Mouse (Mus musculus) MEL (cell line): Measurements from ENCODE around the gene Slc2a9. TPM values are rescaled to one million over a fixed set of nuclear protein-coding genes. Genes with fewer than 3 reads are reported as not detected.
A peak's percentile ranks its signal among the peaks of the same experiment; 100 is the strongest.

Experiments used
- DNase-seq: peaks from one replicate; pipeline ENCODE4 v3.0.0; 2011; ENCODE audit warnings: low read depth, low spot score
- H3K27ac ChIP-seq: 2 replicates; pipeline ENCODE4 v1.5.1; 2012; ENCODE audit warnings: low read depth, mild to moderate bottlenecking, control low read depth, low read length, moderate library complexity; ENCODE audit not compliant: control insufficient read depth
- H3K27me3 ChIP-seq, 2 experiments: fragments of 150-350 bp in 1 of 2; sonication (generic) in 1 of 2; 2 replicates each; pipeline ENCODE4 v1.6.1; 2012; ENCODE audit warnings: low read length in 2 of 2, mild to moderate bottlenecking in 2 of 2, improper control_type of control experiment in 1 of 2, moderate library complexity in 1 of 2; ENCODE audit not compliant: insufficient read depth in 2 of 2, control insufficient read depth in 1 of 2
- H3K36me3 ChIP-seq, 2 experiments: 2 replicates each; pipeline ENCODE4 v1.6.1; 2012 to 2014; ENCODE audit warnings: low read length in 2 of 2, improper control_type of control experiment in 1 of 2, inconsistent platforms in 1 of 2, mild to moderate bottlenecking in 1 of 2; ENCODE audit not compliant: insufficient read depth in 2 of 2, control insufficient read depth in 1 of 2
- H3K4me1 ChIP-seq, 2 experiments: fragments of 150-350 bp in 1 of 2; sonication (generic) in 1 of 2; 2 replicates each; pipeline ENCODE4 v1.6.1; 2012; ENCODE audit warnings: low read length in 2 of 2, improper control_type of control experiment in 1 of 2, mild to moderate bottlenecking in 1 of 2; ENCODE audit not compliant: insufficient read depth in 2 of 2, control insufficient read depth in 1 of 2
- H3K4me3 ChIP-seq, 2 experiments: fragments of 150-350 bp in 1 of 2; sonication (generic) in 1 of 2; 2 replicates each; pipeline ENCODE4 v1.5.1; 2012; ENCODE audit warnings: low read depth in 2 of 2, low read length in 2 of 2, mild to moderate bottlenecking in 2 of 2, moderate library complexity in 2 of 2, control low read depth in 1 of 2, improper control_type of control experiment in 1 of 2; ENCODE audit not compliant: control insufficient read depth in 1 of 2, insufficient read depth in 1 of 2
- H3K79me2 ChIP-seq: 2 replicates; pipeline ENCODE4 v1.6.1; 2012; ENCODE audit warnings: mild to moderate bottlenecking, low read length, moderate library complexity; ENCODE audit not compliant: control insufficient read depth, poor library complexity, insufficient read depth
- H3K9ac ChIP-seq: 2 replicates; pipeline ENCODE4 v1.6.1; 2012; ENCODE audit warnings: low read depth, mild to moderate bottlenecking, control low read depth, low read length, moderate library complexity; ENCODE audit not compliant: control insufficient read depth, poor library complexity, severe bottlenecking
- H3K9me3 ChIP-seq: fragments of 150-350 bp; sonication (generic); replicated peaks from 2 replicates; pipeline ENCODE4 v1.6.1; 2012; ENCODE audit warnings: mild to moderate bottlenecking, low read length, improper control_type of control experiment, moderate library complexity; ENCODE audit not compliant: insufficient read depth
- BHLHE40 ChIP-seq: IDR thresholded peaks from 2 replicates; pipeline ENCODE4 v1.6.1; 2012; ENCODE audit warnings: low read depth, mild to moderate bottlenecking, inconsistent platforms, low read length, improper control_type of control experiment, borderline replicate concordance
- CHD1 ChIP-seq: IDR thresholded peaks from 2 replicates; pipeline ENCODE4 v1.6.1; 2012; ENCODE audit warnings: low read depth, mild to moderate bottlenecking, inconsistent platforms, low read length, improper control_type of control experiment
- ETS1 ChIP-seq: IDR thresholded peaks from 2 replicates; pipeline ENCODE4 v1.6.1; 2012; ENCODE audit warnings: low read depth, mild to moderate bottlenecking, inconsistent platforms, low read length, improper control_type of control experiment, moderate library complexity
- KAT2A ChIP-seq: conservative IDR thresholded peaks from 2 replicates; pipeline ENCODE4 v1.6.1; 2012; ENCODE audit warnings: low read depth, low read length, improper control_type of control experiment, inconsistent platforms
- MAFK ChIP-seq: IDR thresholded peaks from 2 replicates; pipeline ENCODE4 v1.6.1; 2011; ENCODE audit warnings: low read depth, mild to moderate bottlenecking, low read length, improper control_type of control experiment, borderline replicate concordance
- MAX ChIP-seq: IDR thresholded peaks from 2 replicates; pipeline ENCODE4 v1.6.1; 2011; ENCODE audit warnings: low read length, improper control_type of control experiment
- MXI1 ChIP-seq: IDR thresholded peaks from 2 replicates; pipeline ENCODE4 v1.6.1; 2011; ENCODE audit warnings: mild to moderate bottlenecking, low read depth, low read length, improper control_type of control experiment
- MYB ChIP-seq: IDR thresholded peaks from 2 replicates; pipeline ENCODE4 v1.6.1; 2011; ENCODE audit warnings: mild to moderate bottlenecking, low read depth, low read length, improper control_type of control experiment
- NRF1 ChIP-seq: IDR thresholded peaks from 2 replicates; pipeline ENCODE4 v1.6.1; 2014; ENCODE audit warnings: low read depth, mild to moderate bottlenecking, inconsistent platforms, low read length, improper control_type of control experiment, moderate library complexity; ENCODE audit not compliant: poor library complexity, insufficient read depth, severe bottlenecking
- POLR2A ChIP-seq, 2 experiments: IDR thresholded peaks; 2 replicates each; pipeline ENCODE4 v1.6.1; 2011 to 2012; ENCODE audit warnings: low read length in 2 of 2, mild to moderate bottlenecking in 2 of 2, control low read depth in 1 of 2, improper control_type of control experiment in 1 of 2, low read depth in 1 of 2, moderate library complexity in 1 of 2; ENCODE audit not compliant: control insufficient read depth in 1 of 2, insufficient read depth in 1 of 2, poor library complexity in 1 of 2
- POLR2AphosphoS2 ChIP-seq: IDR thresholded peaks from 2 replicates; pipeline ENCODE4 v1.6.1; 2011; ENCODE audit warnings: low read length, improper control_type of control experiment
- POLR2AphosphoS5 ChIP-seq: IDR thresholded peaks from 2 replicates; pipeline ENCODE4 v1.6.1; 2012; ENCODE audit warnings: low read depth, borderline replicate concordance, mild to moderate bottlenecking, inconsistent platforms, low read length, moderate library complexity, mixed read lengths
- RAD21 ChIP-seq: IDR thresholded peaks from 2 replicates; pipeline ENCODE4 v1.6.1; 2011; ENCODE audit warnings: mild to moderate bottlenecking, low read depth, low read length, improper control_type of control experiment
- SIN3A ChIP-seq: IDR thresholded peaks from 2 replicates; pipeline ENCODE4 v1.6.1; 2012; ENCODE audit warnings: low read length, improper control_type of control experiment, inconsistent platforms
- TAL1 ChIP-seq: IDR thresholded peaks from 2 replicates; pipeline ENCODE4 v1.6.1; 2012; ENCODE audit warnings: mild to moderate bottlenecking, inconsistent platforms, low read length, moderate library complexity, mixed read lengths
- TCF12 ChIP-seq: IDR thresholded peaks from 2 replicates; pipeline ENCODE4 v1.6.1; 2014; ENCODE audit warnings: low read depth, mild to moderate bottlenecking, inconsistent platforms, low read length, improper control_type of control experiment, moderate library complexity
- USF2 ChIP-seq, 2 experiments: IDR thresholded peaks; 2 replicates each; pipeline ENCODE4 v1.6.1; 2011 to 2012; ENCODE audit warnings: improper control_type of control experiment in 2 of 2, low read length in 2 of 2, borderline replicate concordance in 1 of 2, inconsistent platforms in 1 of 2, low read depth in 1 of 2, mild to moderate bottlenecking in 1 of 2; ENCODE audit not compliant: insufficient read depth in 1 of 2
- ZC3H11A ChIP-seq: IDR thresholded peaks from 2 replicates; pipeline ENCODE4 v1.6.1; 2012; ENCODE audit warnings: low read depth, mild to moderate bottlenecking, inconsistent platforms, low read length, improper control_type of control experiment
- ZMIZ1 ChIP-seq: IDR thresholded peaks from 2 replicates; pipeline ENCODE4 v1.6.1; 2012; ENCODE audit warnings: low read depth, mild to moderate bottlenecking, inconsistent platforms, low read length, improper control_type of control experiment, moderate library complexity
- ZNF384 ChIP-seq: IDR thresholded peaks from 2 replicates; pipeline ENCODE4 v1.6.1; 2012; ENCODE audit warnings: low read depth, mild to moderate bottlenecking, inconsistent platforms, low read length, improper control_type of control experiment
- polyA plus RNA-seq, 2 experiments: library from polyadenylated mRNA; stranded (reverse) in 1 of 2; unstranded in 1 of 2; fragments of >175 nt in 1 of 2; fragments of >200 nt in 1 of 2; gene quantifications; 2 replicates each; pipeline versions ENCODE4 v1.2.1 to v1.2.4; 2012; ENCODE audit warnings: low replicate concordance in 2 of 2, low read depth in 1 of 2; ENCODE audit not compliant: insufficient read length in 2 of 2, insufficient read depth in 1 of 2, missing spikeins in 1 of 2
- total RNA-seq: library from RNA; depleted of rRNA; stranded (reverse); fragments of 300-350 nt; gene quantifications from 2 replicates; pipeline ENCODE4 v1.2.3, GENCODE M21; 2012

The Slc2a9 gene
- total and polyA plus RNA-seq, 3 experiments = 1.1 to 4.2 TPM; not detected in 1

GRCm38 (mm10) chr5:38499316-38499811 is 3.6 kb downstream of the Slc2a9 start:
- no peak for TF ChIP-seq POLR2AphosphoS2
- no peak for TF ChIP-seq ZMIZ1
- no peak for TF ChIP-seq MAX
- TF ChIP-seq ETS1 = no peak
- no peak for TF ChIP-seq ZNF384
- no peak for TF ChIP-seq TAL1
- TF ChIP-seq NRF1 = no peak
- no peak for TF ChIP-seq TCF12
- no peak for TF ChIP-seq CHD1
- no peak for TF ChIP-seq MXI1
- TF ChIP-seq SIN3A = no peak
- no peak for TF ChIP-seq POLR2A (IDR thresholded peaks at IDR 0.05; ENCODE audit: control insufficient read depth in 1 of 2, insufficient read depth in 1 of 2, low read depth in 1 of 2, low read length in 2 of 2, poor library complexity in 1 of 2)
- no peak overlapping the region for H3K27ac ChIP-seq
- no peak overlapping the region for H3K4me3 ChIP-seq
- DNase-seq = no peak
- H3K79me2 ChIP-seq = no peaks in the 10 kb centered on the region
- H3K9ac ChIP-seq = no peak overlapping the region
- no peaks in the 10 kb centered on the region for H3K27me3 ChIP-seq
- H3K36me3 ChIP-seq = peaks cover 0 to 4% of the 10 kb centered on the region in 2 experiments; a peak in 2 of 4 replicates
- no peaks in the 10 kb centered on the region for H3K9me3 ChIP-seq
- peaks cover 0 to 12% of the 10 kb centered on the region in 2 experiments; a peak in 2 of 4 replicates for H3K4me1 ChIP-seq

- Histone ChIP-seq H3K9ac (no peak overlapping the region), H3K79me2 (no peaks in the 10 kb centered on the region), H3K27ac (no peak overlapping the region), H3K9me3 (no peaks in the 10 kb centered on the region), H3K36me3 (peaks cover 0 to 2% of the 10 kb centered on the region in 2 experiments; a peak in 2 of 4 replicates), H3K4me3 (no peak overlapping the region), H3K27me3 (no peaks in the 10 kb centered on the region), H3K4me1 (peaks cover 0 to 7% of the 10 kb centered on the region in 2 experiments; a peak in 2 of 4 replicates)
- TF ChIP-seq USF2 (IDR thresholded peaks at IDR 0.05; ENCODE audit: borderline replicate concordance in 1 of 2, insufficient read depth in 1 of 2, low read depth in 1 of 2, low read length in 2 of 2) (no peak), MXI1 (no peak), MAFK (no peak), ZNF384 (no peak), POLR2AphosphoS5 (no peak), RAD21 (no peak), BHLHE40 (no peak), KAT2A (no peak), ZC3H11A (no peak), MYB (no peak)
- DNase-seq = peak; percentile 34
Measured at GRCm38 (mm10) chr5:38498479-38498878, 4.5 kb downstream of the Slc2a9 start.
